Mouse (Mus musculus): Measurements from ENCODE around the gene Tmem60. TPM values are rescaled to one million over a fixed set of nuclear protein-coding genes. Genes with fewer than 3 reads are reported as not detected.

Gene Tmem60
- polyA plus RNA-seq, 1 experiment from 2014 or later, result 59.2 TPM

DNA sequence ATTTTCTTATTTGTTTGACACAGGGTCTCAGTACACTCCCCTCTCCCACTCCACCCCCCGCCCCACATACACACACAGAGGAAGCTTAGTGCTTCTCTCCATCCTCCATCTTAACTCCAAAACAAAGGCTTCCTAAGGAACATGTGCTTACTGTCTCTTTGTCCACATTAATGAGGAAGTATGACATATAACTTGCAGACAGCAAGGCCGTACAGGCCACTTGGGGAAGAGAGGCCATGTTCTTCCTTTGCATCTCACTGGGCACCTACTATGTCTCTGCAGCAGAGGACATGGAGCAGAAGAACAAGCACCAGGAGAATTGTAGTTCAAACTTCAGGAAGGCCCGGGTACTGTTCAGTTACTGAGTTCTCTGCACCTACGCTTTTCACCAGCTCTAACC, 21.4 kb upstream of the Tmem60 start:
- H3K4me1 ChIP-seq (ENCODE audit: control insufficient read depth, insufficient read depth, low read length), result 0 out of 2 replicates have a peak, but pooled peaks cover 10% of the 10 kb centered on the region
- H3K4me2 ChIP-seq (replicated peaks; ENCODE audit: low read depth, low read length), result no peak overlapping the region
- H3K9ac ChIP-seq (replicated peaks; ENCODE audit: low read depth, low read length), result no peak overlapping the region
- WGBS, result 85% methylated on average over 4 of the region's 4 CpGs
- no peaks in the 10 kb centered on the region for H3K27me3 ChIP-seq (ENCODE audit: control insufficient read depth, insufficient read depth, low read length)
- no peak for ATAC-seq (ENCODE audit: insufficient number of reproducible peaks, insufficient read depth, low FRiP score, low read depth)
- H3K27ac ChIP-seq (ENCODE audit: low read length), result no peak overlapping the region
- H3K4me3 ChIP-seq (ENCODE audit: low read depth, low read length), result no peak overlapping the region
- H3K9me3 ChIP-seq (ENCODE audit: control insufficient read depth, low read depth, low read length), result no peaks in the 10 kb centered on the region
- no peaks in the 10 kb centered on the region for H3K36me3 ChIP-seq (ENCODE audit: control insufficient read depth, insufficient read depth, low read length)

DNA sequence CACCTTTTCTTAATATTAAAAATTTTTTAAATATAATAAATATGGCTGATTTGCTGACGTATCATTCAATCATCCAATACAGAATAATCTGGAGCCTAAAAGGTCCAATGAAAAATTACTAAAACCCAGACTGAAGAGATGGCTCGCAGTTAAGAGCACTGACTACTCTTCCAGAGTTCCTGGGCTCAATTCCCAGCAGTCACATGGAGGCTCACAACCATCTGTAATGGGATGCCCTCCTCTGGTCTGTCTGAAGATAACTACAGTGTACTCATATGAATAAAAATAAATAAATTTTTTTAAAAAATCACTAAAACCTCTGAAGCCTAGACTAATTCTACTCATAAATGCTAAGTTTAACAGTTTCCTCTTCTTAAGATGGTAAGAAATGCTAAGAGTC, 20.1 kb upstream of the Tmem60 start:
- Histone ChIP-seq H3K27me3 (ENCODE audit: control insufficient read depth, insufficient read depth, low read length) (no peaks in the 10 kb centered on the region), H3K9ac (replicated peaks; ENCODE audit: low read depth, low read length) (no peak overlapping the region), H3K4me2 (replicated peaks; ENCODE audit: low read depth, low read length) (no peak overlapping the region), H3K9me3 (ENCODE audit: control insufficient read depth, low read depth, low read length) (no peaks in the 10 kb centered on the region), H3K4me3 (ENCODE audit: low read depth, low read length) (no peak overlapping the region), H3K36me3 (ENCODE audit: control insufficient read depth, insufficient read depth, low read length) (no peaks in the 10 kb centered on the region), H3K27ac (ENCODE audit: low read length) (no peak overlapping the region), H3K4me1 (ENCODE audit: control insufficient read depth, insufficient read depth, low read length) (peaks cover 14% of the 10 kb centered on the region; the same call in 1 of the 2 replicates)
- WGBS, result 87% methylated on average over 2 of the region's 2 CpGs
- no peak for ATAC-seq (ENCODE audit: insufficient number of reproducible peaks, insufficient read depth, low FRiP score, low read depth)

DNA sequence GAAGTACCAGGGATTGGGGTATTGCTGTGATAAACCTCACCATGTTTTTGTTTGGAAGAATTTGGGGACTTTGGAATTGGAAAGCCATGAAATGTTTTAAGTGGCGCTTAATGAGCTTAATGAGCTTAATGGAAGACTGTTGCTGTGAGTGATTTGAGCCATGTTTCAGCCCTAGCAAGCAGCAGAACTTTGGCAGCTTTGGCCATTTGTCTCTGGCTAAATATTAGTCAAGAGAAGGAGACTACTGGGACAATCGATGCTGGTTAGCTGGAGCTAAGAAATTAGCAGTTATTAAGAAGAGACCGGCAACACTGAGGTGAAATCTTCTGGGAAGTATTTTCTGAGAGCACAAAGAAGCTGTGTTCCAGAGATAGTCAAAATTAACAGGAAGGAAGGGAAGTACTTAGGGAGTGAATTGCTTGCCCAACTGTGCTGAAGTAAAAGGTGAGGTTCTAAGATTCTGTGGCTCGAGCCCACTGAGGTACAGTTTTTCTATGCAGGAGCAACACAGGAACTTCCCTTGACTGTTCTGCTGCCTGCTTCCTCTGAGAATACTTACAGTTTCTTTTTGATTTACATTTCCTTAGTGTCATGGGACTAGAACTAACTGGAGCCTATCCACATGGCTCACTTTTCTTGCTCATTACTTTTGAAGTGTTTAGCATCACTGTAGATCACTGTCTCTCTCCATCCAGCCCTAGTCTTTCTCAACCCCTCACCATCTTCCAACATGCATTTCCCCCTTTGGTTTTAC, 17.6 kb upstream of the Tmem60 start:
- peaks cover 14% of the 10 kb centered on the region; the same call in 1 of the 2 replicates for H3K4me1 ChIP-seq (ENCODE audit: control insufficient read depth, insufficient read depth, low read length)
- H3K9ac ChIP-seq (replicated peaks; ENCODE audit: low read depth, low read length), result no peak overlapping the region
- no peak for ATAC-seq (ENCODE audit: insufficient number of reproducible peaks, insufficient read depth, low FRiP score, low read depth)
- WGBS, result 75% methylated on average over 4 of the region's 4 CpGs
- no peaks in the 10 kb centered on the region for H3K9me3 ChIP-seq (ENCODE audit: control insufficient read depth, low read depth, low read length)
- H3K4me2 ChIP-seq (replicated peaks; ENCODE audit: low read depth, low read length), result no peak overlapping the region
- no peak overlapping the region for H3K27ac ChIP-seq (ENCODE audit: low read length)
- H3K36me3 ChIP-seq (ENCODE audit: control insufficient read depth, insufficient read depth, low read length), result no peaks in the 10 kb centered on the region
- no peaks in the 10 kb centered on the region for H3K27me3 ChIP-seq (ENCODE audit: control insufficient read depth, insufficient read depth, low read length)
- H3K4me3 ChIP-seq (ENCODE audit: low read depth, low read length), result no peak overlapping the region

DNA sequence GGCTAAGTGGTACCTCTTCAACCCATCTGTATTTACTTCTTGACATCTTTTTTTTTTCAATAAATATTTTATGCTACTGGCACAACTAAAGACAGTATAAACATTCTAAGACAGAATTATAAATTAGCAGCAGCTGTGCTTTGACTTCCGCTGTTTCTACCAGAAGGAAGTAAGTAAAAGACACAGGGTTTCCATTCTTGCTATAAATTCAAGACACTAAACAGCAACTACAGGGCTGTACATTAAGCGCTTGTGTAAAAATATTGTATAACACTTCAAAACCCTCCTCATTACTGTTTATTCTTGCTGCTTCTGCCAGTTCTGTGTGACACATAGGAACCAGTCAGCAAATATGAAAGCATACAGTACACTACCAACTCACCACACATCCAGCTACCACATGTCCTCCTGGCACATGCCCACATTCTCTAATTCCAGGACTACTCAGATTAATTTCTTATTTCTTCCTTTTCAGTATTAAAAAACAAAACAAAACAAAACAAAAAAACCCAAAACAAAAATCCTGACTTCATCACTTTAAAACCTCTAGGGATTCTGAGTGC, 16.7 kb upstream of the Tmem60 start:
- H3K27ac ChIP-seq (ENCODE audit: low read length), result no peak overlapping the region
- H3K36me3 ChIP-seq (ENCODE audit: control insufficient read depth, insufficient read depth, low read length), result no peaks in the 10 kb centered on the region
- WGBS, result 44% methylated on average over 2 of the region's 2 CpGs
- H3K27me3 ChIP-seq (ENCODE audit: control insufficient read depth, insufficient read depth, low read length), result no peaks in the 10 kb centered on the region
- peaks cover 14% of the 10 kb centered on the region; the same call in 1 of the 2 replicates for H3K4me1 ChIP-seq (ENCODE audit: control insufficient read depth, insufficient read depth, low read length)
- ATAC-seq (ENCODE audit: insufficient number of reproducible peaks, insufficient read depth, low FRiP score, low read depth), result no peak
- no peak overlapping the region for H3K4me2 ChIP-seq (replicated peaks; ENCODE audit: low read depth, low read length)
- H3K4me3 ChIP-seq (ENCODE audit: low read depth, low read length), result no peak overlapping the region
- H3K9ac ChIP-seq (replicated peaks; ENCODE audit: low read depth, low read length), result no peak overlapping the region
- no peaks in the 10 kb centered on the region for H3K9me3 ChIP-seq (ENCODE audit: control insufficient read depth, low read depth, low read length)

DNA sequence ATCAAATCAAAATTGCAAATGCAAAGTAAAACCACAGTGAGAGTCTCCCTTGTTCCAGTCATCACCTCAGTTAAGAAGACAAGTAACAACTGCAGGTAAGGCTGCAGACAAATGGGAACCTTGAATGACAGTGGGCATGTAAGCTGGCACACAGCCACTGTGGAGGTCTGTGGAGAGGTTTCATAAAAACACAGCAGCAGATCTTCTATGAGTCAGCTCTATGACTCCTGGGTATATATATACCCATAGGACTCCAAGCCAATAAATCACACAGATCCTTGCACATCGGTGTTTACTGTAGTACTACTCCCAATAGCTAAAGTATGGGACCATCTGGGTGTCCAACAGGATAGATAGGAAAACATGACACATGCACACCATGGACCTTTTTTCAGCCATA, 8.8 kb upstream of the Tmem60 start:
- no peaks in the 10 kb centered on the region for H3K4me1 ChIP-seq (ENCODE audit: control insufficient read depth, insufficient read depth, low read length)
- no peaks in the 10 kb centered on the region for H3K27me3 ChIP-seq (ENCODE audit: control insufficient read depth, insufficient read depth, low read length)
- 86% methylated on average over 1 of the region's 1 CpGs for WGBS
- H3K27ac ChIP-seq (ENCODE audit: low read length), result no peak overlapping the region
- no peaks in the 10 kb centered on the region for H3K9me3 ChIP-seq (ENCODE audit: control insufficient read depth, low read depth, low read length)
- H3K36me3 ChIP-seq (ENCODE audit: control insufficient read depth, insufficient read depth, low read length), result no peaks in the 10 kb centered on the region
- no peak overlapping the region for H3K4me3 ChIP-seq (ENCODE audit: low read depth, low read length)
- no peak overlapping the region for H3K4me2 ChIP-seq (replicated peaks; ENCODE audit: low read depth, low read length)
- H3K9ac ChIP-seq (replicated peaks; ENCODE audit: low read depth, low read length), result no peak overlapping the region
- no peak for ATAC-seq (ENCODE audit: insufficient number of reproducible peaks, insufficient read depth, low FRiP score, low read depth)

DNA sequence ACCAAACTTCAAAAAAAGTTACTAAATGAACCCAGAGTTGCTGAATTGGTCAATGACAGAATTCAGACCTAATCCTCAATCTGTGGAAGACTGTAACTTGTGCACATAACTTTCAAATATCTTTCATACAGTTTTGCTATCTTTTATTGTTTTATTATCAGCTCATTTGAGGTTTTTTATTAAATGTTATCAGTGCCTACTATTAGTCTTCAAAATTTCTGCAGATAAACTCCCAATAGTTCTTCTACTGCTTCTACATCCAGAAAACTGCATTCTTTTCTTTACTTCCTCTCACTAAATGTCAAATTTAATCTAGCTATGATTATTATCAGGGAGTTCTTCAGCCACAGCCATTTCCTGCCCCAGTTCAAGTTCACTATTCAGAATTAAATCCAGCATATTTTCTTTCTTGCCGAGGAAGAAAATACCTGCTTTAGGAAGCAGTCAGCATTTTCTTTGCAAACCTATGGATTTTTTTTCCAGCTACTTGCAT, 5.0 kb upstream of the Tmem60 start:
- Histone ChIP-seq H3K27me3 (ENCODE audit: control insufficient read depth, insufficient read depth, low read length) (no peaks in the 10 kb centered on the region), H3K4me3 (ENCODE audit: low read depth, low read length) (no peak overlapping the region), H3K27ac (ENCODE audit: low read length) (no peak overlapping the region), H3K9me3 (ENCODE audit: control insufficient read depth, low read depth, low read length) (no peaks in the 10 kb centered on the region), H3K9ac (replicated peaks; ENCODE audit: low read depth, low read length) (no peak overlapping the region), H3K4me2 (replicated peaks; ENCODE audit: low read depth, low read length) (no peak overlapping the region), H3K4me1 (ENCODE audit: control insufficient read depth, insufficient read depth, low read length) (0 out of 2 replicates have a peak, but pooled peaks cover 5% of the 10 kb centered on the region), H3K36me3 (ENCODE audit: control insufficient read depth, insufficient read depth, low read length) (no peaks in the 10 kb centered on the region)
- ATAC-seq (ENCODE audit: insufficient number of reproducible peaks, insufficient read depth, low FRiP score, low read depth), result no peak
- WGBS, result 46% methylated on average over 1 of the region's 1 CpGs

DNA sequence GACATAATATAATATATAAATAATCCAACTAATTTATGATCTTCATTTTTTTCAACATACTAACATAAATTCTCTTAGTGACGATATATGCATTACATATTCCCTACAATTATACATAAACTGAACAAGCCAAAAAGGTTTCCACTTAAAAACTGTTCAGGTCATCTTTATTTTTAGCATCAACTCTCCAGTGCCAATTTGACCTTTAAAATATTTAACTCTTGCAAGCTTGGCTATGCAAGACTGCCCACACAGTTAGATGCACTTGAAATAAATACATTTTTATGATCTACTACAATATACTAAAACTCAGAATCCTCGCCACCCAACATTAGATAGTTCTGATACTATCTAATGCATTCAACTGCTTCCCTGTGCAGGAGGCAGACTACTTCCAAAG, 1.6 kb upstream of the Tmem60 start:
- H3K4me2 ChIP-seq (replicated peaks; ENCODE audit: low read depth, low read length), result peak overlapping the region; percentile 64
- no peaks in the 10 kb centered on the region for H3K27me3 ChIP-seq (ENCODE audit: control insufficient read depth, insufficient read depth, low read length)
- WGBS, result 45% methylated on average over 2 of the region's 2 CpGs
- no peaks in the 10 kb centered on the region for H3K9me3 ChIP-seq (ENCODE audit: control insufficient read depth, low read depth, low read length)
- no peak for ATAC-seq (ENCODE audit: insufficient number of reproducible peaks, insufficient read depth, low FRiP score, low read depth)
- H3K4me1 ChIP-seq (ENCODE audit: control insufficient read depth, insufficient read depth, low read length), result peaks cover 15% of the 10 kb centered on the region
- H3K9ac ChIP-seq (replicated peaks; ENCODE audit: low read depth, low read length), result no peak overlapping the region
- H3K4me3 ChIP-seq (ENCODE audit: low read depth, low read length), result peak overlapping the region; percentile 46; the same call in 1 of the 2 replicates
- no peak overlapping the region for H3K27ac ChIP-seq (ENCODE audit: low read length)
- H3K36me3 ChIP-seq (ENCODE audit: control insufficient read depth, insufficient read depth, low read length), result no peaks in the 10 kb centered on the region

DNA sequence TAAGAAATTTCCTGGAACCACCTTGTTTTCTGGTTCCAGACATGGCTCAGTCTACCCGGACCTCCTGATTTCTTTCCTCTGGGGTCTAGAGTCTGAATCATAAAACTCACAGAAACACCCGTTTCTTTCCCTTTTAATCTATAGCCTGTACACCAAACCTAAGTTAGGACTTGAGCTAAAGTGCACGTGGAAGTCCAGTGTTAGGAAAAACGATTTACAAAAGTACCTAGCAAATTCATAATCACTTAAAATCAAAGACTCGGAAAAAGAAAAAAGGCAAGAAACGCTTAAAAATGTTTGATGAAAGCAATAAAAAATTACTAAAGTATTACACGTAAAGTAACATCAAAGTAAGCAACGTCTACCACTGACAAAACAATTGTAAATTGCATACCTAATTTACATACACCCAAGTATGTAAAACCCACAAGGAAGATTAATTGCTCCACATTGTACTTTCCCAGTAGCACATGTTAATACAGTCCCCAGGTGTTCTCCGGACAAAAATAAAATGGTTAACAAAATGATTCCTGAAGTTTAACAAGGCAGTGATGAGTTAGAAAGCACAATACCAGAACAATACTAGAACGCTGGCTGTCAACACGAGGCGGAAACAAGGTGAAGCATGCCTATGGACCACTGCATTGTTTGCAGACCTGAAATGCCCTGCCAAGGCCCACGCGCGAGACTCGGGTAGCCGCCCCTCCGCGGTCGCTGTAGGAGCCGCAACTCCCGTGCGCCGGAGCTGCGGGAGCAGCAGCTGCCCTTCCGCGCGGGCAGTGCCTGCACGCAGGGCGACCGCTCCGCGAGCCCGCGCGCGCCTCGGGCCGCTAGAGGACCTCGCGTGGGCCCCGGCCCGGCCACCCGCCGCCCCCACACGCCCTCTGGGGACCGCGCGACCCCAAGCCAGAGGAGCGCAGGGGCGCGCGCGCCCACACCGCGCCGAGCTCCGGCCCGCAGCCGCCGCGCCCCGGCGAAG, 905 bp upstream of the Tmem60 start:
- Histone ChIP-seq H3K36me3 (ENCODE audit: control insufficient read depth, insufficient read depth, low read length) (peaks cover under 1% of the 10 kb centered on the region; the same call in 1 of the 2 replicates), H3K27ac (ENCODE audit: low read length) (peak overlapping the region; percentile 91), H3K9ac (replicated peaks; ENCODE audit: low read depth, low read length) (peak overlapping the region; percentile 65), H3K9me3 (ENCODE audit: control insufficient read depth, low read depth, low read length) (no peaks in the 10 kb centered on the region), H3K27me3 (ENCODE audit: control insufficient read depth, insufficient read depth, low read length) (no peaks in the 10 kb centered on the region), H3K4me2 (replicated peaks; ENCODE audit: low read depth, low read length) (peak overlapping the region; percentile 64), H3K4me3 (ENCODE audit: low read depth, low read length) (peak overlapping the region; percentile 46), H3K4me1 (ENCODE audit: control insufficient read depth, insufficient read depth, low read length) (peaks cover 15% of the 10 kb centered on the region)
- WGBS, result 2% methylated on average over 46 of the region's 64 CpGs
- ATAC-seq (ENCODE audit: insufficient number of reproducible peaks, insufficient read depth, low FRiP score, low read depth), result no peak
